Mouse (Mus musculus) thymus, adult 18-20 months (tissue): ENCODE results near the gene Cd24a.

Experiments used
- DNase-seq, 2 experiments: peaks; one replicate each; pipeline ENCODE4 v3.0.0; 2022; ENCODE audit warnings: mixed read lengths in 2 of 2

Gene Cd24a

DNA sequence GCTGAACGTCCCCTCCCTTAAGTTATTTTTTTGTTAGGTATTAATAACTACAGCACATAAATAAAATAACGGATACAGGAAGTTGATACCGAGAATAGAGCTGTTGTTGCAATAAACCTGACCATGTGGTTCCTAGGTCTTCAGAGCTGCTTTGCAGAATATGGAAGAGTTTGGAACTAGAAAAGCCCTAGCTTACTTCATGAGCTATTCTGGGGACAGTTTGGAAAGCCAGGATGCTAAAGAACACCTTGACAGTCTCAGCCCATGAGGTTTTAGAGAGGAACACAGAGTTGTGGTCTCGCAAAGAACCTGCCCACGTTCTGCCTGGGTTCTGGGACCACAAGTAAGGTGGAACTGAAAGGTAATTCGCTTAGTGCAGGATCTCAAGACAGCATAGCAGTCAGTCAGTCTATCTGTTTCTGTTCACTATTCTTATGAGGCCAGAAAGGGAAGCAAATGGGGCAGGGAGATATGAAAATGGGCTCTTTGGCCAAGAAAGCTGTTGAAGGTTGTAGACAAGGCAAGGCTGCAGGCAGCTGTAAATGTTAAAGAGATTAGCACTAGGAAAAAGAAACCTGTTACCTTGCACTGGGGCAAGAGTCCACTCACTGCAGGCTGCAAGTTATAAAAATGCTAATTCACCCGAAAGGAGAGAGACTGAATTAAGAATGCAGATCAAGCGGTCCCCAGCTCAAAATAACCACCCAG is 10.5 kb downstream of the Cd24a start:
- DNase-seq, result no peak

GRCm38 (mm10) chr10:43591477-43591876 is 13.4 kb downstream of the Cd24a start:
- no peak for DNase-seq

DNA sequence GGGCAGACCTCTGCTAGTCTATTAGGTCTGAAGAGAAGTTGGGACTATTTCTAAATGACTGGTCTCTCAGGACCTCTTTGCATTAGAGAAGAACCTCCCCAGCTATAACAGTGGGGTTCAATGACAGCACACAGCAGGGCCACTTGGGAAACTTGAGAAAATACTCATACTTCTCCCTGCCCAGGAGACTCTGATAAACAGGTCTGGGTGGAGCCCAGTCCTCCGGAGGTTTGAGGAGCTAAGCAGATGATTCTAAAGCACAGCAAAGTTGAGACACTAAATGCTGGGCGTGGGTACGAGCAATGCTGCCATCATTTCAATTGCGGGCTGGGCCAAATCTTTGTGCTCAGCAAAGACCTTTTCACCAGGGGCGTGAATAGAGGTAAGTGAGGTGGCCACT is 15.1 kb downstream of the Cd24a start:
- DNase-seq, result no peak

GRCm38 (mm10) chr10:43594187-43594586 is 16.1 kb downstream of the Cd24a start:
- DNase-seq, result no peak

- no peak for DNase-seq
These were observed 16.8 kb downstream of the Cd24a start for GRCm38 (mm10) chr10:43594894-43595293.

- DNase-seq, result no peak
These were observed 20.1 kb downstream of the Cd24a start for GRCm38 (mm10) chr10:43598067-43598726.

DNA sequence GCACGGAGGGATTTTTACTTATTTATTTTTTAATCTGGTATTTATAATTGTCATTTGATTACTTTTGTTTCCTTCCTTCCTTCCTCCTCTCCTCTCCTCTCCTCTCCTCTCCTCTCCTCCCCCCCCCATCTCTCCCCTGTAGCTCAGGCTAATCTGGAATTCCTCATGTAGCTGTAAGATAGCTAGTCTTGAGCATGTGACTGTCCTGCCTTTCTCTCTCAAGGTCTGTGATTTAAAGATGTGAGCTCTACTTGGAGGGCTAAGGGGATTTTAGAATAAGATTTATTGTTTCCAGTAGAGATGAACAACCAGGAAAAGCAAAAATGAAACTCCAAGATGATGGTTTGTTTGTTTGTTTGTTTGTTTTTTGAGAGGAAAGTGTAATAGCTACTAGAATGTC is 23.0 kb downstream of the Cd24a start:
- DNase-seq, result no peak

- no peak for DNase-seq
These were observed 23.7 kb downstream of the Cd24a start for GRCm38 (mm10) chr10:43601511-43602396.

GRCm38 (mm10) chr10:43603975-43604686 is 26.0 kb downstream of the Cd24a start:
- no peak for DNase-seq

DNA sequence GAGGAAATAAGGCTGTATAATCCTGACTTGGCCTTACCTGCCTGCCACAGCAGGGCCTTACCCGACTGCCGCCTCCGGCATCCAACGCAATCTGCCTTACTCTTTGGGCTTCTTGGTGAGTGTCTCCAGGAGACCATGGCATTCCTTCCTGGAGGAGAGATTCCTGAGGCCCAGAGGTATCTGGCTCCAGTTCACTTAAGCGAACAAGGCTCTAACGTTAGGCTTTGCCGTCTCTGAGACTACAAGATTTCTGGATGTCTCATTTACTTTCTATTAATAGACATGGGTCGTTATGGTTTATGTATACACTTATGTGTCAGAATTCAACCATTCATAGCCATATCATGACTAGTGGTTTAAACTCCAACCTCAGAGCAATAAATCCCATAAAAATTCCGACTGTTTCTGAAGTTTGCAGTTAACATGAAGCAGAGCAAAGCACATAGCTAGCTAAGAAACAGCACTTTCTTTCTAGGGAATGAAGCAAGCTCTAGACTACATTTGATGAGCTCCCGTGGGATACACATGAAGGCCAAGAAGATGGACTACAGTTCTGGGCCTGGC is 26.7 kb downstream of the Cd24a start:
- DNase-seq, result no peak

DNA sequence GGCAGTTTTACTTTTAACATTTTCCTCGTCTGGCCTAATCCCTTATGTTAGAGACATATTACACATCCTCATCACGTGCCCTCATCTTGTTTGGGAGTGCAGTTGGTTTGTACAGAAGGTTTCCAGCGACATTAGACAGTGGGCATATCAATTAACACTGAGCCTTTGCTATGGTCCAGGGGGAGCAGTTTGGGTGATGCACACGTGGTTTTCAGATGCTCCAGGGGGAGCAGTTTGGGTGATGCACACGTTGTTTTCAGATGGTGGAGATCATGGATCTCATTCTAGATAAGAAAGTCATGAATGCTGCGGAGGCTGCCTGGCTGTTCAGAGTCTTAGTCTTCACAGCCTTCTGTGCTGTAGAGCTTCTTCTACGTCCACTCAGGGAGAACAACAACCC is 27.8 kb downstream of the Cd24a start:
- no peak for DNase-seq

- DNase-seq, result no peak
These were observed 31.4 kb downstream of the Cd24a start for GRCm38 (mm10) chr10:43609507-43609906.

DNA sequence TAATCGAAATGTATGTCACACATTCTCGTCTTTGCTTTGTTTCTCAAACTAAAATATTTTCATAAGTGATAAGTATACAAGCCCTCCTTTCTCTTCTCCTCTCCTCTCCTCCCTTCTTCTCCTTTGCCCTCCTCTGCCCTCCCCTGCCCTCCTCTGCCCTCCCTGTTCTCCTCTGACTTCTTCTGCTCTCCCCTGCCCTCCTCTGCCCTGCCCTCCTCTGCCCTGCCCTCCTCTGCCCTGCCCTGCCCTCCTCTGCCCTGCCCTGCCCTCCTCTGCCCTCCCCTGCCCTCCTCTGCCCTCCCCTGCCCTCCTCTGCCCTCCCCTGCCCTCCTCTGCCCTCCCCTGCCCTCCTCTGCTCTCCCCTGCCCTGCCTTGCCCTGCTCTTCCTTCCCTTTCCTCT is 31.9 kb downstream of the Cd24a start:
- no peak for DNase-seq

DNA sequence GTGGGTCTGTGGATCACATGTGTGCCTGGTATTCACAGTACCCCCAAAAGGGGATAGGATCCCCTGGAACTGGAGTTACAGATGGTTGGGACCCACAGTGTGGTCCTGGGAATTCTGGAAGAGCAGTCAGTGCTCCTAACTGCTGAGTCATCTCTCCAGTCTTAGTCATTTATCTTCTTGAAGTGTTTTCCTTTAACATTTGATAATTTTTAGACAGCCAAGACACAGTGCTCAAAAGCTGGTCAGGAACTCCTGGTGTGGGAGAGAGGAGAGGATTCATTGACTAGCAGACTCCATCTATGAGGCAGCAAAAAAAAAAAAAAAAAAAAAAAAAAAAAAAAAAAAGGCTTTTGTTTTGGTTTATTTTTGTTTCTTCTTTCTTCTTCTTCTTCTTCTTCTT is 33.0 kb downstream of the Cd24a start:
- no peak for DNase-seq

GRCm38 (mm10) chr10:43619059-43619531 is 41.0 kb downstream of the Cd24a start:
- DNase-seq, result no peak

DNA sequence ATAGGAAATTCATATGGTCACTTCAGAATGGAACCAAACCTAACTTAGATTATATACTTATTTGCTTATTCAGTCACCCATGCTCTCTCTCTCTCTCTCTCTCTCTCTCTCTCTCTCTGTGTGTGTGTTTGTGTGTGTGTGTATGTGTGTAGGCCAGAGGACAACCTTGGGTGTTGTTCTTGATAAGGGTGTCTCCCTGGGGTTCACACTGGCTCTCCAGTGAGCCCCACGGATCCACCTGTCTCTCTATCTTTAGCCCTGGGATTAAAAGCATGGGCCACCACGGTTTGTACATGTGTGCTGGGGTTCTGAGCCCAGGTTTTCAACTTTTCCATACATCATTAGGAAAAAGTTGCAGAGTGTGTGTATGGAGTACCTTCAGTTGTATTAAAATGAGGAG is 41.9 kb downstream of the Cd24a start:
- no peak for DNase-seq

GRCm38 (mm10) chr10:43623510-43623909 is 45.4 kb downstream of the Cd24a start:
- DNase-seq, result no peak

DNA sequence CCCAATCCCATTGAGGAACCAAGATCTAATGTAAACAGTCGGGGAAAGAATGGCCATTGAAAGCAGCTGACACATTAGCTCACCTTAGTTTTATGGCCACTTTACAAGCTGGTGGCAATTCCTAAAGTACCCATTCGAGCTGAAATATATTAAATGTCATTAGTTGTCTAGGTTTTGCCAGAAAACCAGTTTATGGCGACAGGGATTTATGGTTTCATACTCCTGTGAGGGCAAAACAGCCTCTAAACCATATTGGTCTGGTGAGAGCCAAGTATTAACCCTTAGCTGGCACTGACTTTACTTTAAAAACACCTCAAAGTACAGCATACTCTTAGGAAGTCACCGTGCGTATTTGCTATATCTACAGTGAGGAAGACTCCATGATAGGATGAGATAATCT is 46.3 kb downstream of the Cd24a start:
- no peak for DNase-seq

DNA sequence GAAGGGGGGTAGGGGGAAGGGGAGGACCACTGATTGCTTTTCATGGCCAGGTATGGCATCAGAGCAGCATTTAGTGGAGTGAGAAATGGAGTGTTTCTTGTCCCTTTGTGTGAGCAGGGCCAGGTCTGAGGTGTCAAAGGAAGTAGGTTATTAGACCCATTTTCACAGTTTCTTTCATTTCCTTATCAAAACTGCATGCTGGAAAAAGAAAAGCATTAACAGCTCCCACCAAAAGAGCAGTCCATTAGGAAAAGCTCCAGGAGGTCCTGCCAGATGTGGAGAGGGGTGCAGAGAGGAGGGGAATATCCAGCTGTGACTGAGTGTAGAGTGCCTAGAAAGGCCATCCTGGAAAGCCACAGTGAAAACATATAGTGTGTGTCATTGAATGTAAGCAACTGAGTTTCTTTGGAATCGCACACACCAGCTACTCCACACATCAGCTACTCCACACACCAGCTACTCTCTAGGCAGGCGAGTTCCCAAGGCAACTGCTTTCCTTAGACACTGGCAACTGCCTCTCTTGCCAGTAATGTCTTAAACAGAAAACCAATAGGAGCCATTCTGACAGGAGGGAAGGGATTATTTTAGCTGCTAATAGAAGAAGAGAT is 46.8 kb downstream of the Cd24a start:
- DNase-seq, result no peak

- DNase-seq, result no peak
These were observed 47.5 kb downstream of the Cd24a start for GRCm38 (mm10) chr10:43625578-43625977.

GRCm38 (mm10) chr10:43629216-43629615 is 51.1 kb downstream of the Cd24a start:
- no peak for DNase-seq

GRCm38 (mm10) chr10:43629857-43630256 is 51.8 kb downstream of the Cd24a start:
- DNase-seq, result no peak
